Mouse (Mus musculus): Measurements from ENCODE around the gene Gm30083.

Gm30083 gene

GRCm38 (mm10) chr14:33959341-33959740 lies 55.6 kb downstream of the Gm30083 start:
- peak; percentile 63 for DNase-seq (ENCODE audit: low read depth, low spot score)

GRCm38 (mm10) chr14:33958841-33959240 lies 56.1 kb downstream of the Gm30083 start:
- DNase-seq (ENCODE audit: low read depth, low spot score), result no peak

- DNase-seq (ENCODE audit: low read depth, low spot score), result no peak
Measured at GRCm38 (mm10) chr14:33958186-33958585, 56.8 kb downstream of the Gm30083 start.

GRCm38 (mm10) chr14:33956055-33956454 lies 58.9 kb downstream of the Gm30083 start:
- DNase-seq (ENCODE audit: low read depth, low spot score), result peak; percentile 69

- no peak for DNase-seq (ENCODE audit: low read depth, low spot score)
Measured at GRCm38 (mm10) chr14:33953761-33954160, 61.2 kb downstream of the Gm30083 start, which contains the start of gene Rbp3. Rbp3 (plus strand) TSS chr14:33954003.

GRCm38 (mm10) chr14:33952233-33952981 lies 62.6 kb downstream of the Gm30083 start:
- DNase-seq (ENCODE audit: low read depth, low spot score), result peak; percentile 15

- DNase-seq (ENCODE audit: low read depth, low spot score), result no peak
Measured at GRCm38 (mm10) chr14:33946125-33946524, 68.9 kb downstream of the Gm30083 start.

GRCm38 (mm10) chr14:33942222-33942621 lies 72.8 kb downstream of the Gm30083 start:
- no peak for DNase-seq (ENCODE audit: low read depth, low spot score)

GRCm38 (mm10) chr14:33940739-33941138 lies 74.2 kb downstream of the Gm30083 start, which contains the start of gene Gdf2:
Gdf2 (plus strand) TSS chr14:33941039.
- DNase-seq (ENCODE audit: low read depth, low spot score), result no peak

- peak; percentile 26 for DNase-seq (ENCODE audit: low read depth, low spot score)
Measured at GRCm38 (mm10) chr14:33939117-33939516, 75.9 kb downstream of the Gm30083 start.

Data from R1 (cell line).